Mouse (Mus musculus): ENCODE data around the gene Mvb12a.
"Not testable (repeated sequence)": the region's sequence is repeated elsewhere in the genome, so short reads cannot be mapped to it uniquely, and the experiment has no call there.

Gene Mvb12a

GRCm38 (mm10) chr8:71527162-71527870 is 15.4 kb upstream of the Mvb12a start:
- no peak for DNase-seq (ENCODE audit: low spot score)

DNA sequence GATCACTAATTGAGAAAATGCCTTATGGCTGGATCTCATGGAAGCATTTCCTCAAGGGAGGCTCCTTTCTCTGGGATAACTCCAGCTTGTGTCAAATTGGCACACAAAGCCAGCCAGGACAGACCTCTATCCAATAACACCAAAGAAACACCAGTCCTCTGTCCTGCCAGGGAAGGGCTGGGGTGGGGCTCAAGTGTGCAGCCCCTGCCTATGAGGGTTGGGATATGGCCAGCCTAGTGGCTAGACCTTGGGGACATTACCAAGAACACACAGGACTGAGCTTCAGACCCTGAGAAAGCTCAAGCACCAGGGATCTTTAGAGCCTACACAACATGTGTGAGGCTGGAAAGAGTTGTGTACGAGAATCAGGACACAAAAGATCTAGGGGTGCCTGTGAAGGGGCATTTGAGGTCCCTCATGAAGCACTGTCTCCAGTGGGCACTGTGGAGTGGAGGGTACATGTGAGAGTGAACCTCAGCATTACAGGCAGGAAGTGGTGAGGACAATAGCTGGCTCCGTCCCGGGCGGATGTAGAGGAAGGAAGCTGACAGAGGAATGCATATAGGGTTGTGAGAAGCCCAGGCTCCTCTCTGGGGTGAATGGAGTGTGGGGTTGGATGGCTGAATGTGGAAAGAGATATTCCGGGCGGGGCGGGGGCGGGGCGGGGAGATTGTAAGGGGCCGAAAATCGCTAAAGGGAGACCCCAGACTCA is 14.2 kb upstream of the Mvb12a start:
- DNase-seq (ENCODE audit: low spot score), result no peak

DNA sequence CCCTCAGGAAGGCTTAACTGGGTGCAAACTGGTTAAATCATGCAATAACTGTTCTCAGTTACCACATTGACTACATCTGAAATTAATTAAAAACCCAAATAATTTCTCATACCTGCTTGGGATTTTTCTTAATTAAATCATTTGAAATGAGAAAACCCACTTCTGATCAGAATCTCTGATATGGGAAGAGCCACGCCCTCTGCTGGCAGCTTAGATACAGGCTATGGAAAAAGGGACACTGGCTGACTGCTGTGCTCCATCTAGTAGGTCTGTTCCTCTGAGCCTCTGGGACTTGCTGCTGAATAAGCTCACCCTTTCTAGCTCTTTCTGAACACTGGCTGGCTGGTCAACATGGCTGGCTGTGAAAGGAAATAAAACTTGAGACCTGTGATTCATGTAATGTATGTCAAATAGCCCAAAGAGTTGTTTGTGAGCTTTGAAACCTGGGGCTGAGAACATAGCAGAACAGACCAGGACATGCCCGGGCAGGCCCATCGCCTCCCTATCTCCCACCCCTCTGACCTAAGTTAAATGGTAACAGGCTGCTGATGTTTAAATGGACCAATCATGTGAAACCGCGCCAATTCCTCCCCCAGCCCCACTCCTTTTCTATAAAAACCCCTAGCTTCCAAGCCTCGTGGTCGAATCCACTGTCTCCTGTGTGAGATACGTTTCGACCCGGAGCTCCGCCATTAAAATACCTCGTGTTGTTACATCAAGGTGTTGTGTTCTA is 11.8 kb upstream of the Mvb12a start:
- DNase-seq (ENCODE audit: low spot score), result not testable (repeated sequence)

- DNase-seq (ENCODE audit: low spot score), result no peak
Measured at GRCm38 (mm10) chr8:71534263-71534810, 8.4 kb upstream of the Mvb12a start.

DNA sequence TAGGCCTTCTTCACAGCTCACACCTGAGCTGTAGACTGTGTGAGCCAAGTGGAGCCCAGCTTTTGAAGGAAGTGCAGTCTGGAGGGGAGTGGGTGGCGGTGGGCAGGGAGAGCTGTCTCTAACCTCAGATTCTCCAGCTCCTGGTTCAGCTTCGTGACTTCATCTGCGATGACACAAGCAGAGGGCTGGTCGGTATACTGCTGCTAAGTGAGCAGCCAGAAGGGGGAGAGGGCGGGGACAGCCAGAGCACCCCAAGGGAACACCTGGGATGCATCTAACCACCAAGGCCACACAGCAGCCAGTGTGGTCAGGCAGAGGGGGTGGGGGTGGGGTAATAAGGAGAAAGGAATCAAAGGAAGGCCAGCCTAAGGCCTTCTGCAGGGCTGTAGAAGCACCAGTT is 7.1 kb upstream of the Mvb12a start:
- DNase-seq (ENCODE audit: low spot score), result peak; percentile 54

GRCm38 (mm10) chr8:71537028-71537867 is 5.5 kb upstream of the Mvb12a start, which contains the start of gene Bst2:
TSS of gene Bst2 (minus strand) at chr8:71537456.
- peak; percentile 94 for DNase-seq (ENCODE audit: low spot score)

DNA sequence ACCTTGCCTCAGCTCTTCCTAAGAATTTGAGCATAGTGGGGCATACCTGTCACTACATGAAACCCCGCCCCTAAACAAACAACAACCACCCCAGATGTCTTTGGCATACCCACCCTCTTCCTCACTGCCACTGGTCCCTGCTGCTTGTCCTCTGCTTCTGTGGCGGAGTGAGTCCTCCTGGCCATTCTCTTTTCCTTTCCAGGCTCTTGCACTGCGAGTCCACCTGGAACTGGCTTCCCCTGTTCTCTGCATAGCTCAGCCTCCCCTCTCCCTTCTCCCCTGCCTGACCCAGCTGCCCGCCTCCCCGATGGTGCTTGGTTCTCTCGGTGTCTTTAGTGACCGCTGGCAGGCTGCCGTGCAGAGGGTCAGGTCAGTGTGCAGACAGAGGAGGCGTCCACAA is 1.0 kb downstream of the Mvb12a start:
- DNase-seq (ENCODE audit: low spot score), result no peak

GRCm38 (mm10) chr8:71545053-71545452 is 2.3 kb downstream of the Mvb12a start:
- DNase-seq (ENCODE audit: low spot score), result no peak

GRCm38 (mm10) chr8:71547590-71547989 is 4.9 kb downstream of the Mvb12a start:
- no peak for DNase-seq (ENCODE audit: low spot score)

- DNase-seq (ENCODE audit: low spot score), result no peak
Measured at GRCm38 (mm10) chr8:71550754-71551153, 8.0 kb downstream of the Mvb12a start.

- no peak for DNase-seq (ENCODE audit: low spot score)
Measured at GRCm38 (mm10) chr8:71552770-71553169, 10.0 kb downstream of the Mvb12a start.

DNA sequence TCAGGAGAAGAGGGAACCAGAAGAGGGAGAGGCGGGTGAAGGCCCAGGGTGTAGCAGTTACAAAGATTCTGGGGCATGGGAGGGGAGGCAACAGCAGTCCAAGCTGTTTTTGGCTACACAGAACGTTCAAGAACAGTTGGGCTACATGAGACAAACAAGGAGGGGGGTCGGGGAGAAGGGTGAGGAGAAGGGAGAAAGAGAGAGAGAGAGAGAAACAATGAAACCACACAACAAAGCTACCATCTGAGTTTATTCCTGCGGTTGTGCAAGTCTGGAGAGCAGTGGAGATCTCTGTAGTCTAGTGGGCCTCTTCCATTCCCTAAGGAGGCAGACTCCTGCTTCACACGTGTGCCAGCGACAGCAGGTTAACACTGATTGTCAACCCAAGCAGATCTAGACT is 11.3 kb downstream of the Mvb12a start:
- DNase-seq (ENCODE audit: low spot score), result no peak

DNA sequence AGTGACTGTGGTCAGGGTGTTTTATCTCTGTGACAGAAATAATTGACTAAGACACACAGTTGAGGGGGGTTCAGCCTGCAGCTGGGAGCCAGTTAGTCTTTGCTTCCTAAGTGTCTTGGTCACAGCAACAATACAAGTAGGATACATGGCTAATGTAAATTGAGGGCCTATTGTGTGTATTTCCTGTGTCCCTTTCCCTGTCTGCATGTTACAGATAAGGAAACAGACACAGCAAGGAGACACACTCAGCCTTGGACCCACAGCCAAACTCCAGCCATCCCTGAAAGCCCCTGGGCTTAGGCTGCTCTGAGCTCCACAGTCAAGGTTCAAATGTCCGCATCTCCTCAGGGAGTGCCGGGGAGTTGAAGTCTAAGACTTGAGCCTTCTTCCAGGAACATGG is 11.9 kb downstream of the Mvb12a start:
- DNase-seq (ENCODE audit: low spot score), result no peak

DNA sequence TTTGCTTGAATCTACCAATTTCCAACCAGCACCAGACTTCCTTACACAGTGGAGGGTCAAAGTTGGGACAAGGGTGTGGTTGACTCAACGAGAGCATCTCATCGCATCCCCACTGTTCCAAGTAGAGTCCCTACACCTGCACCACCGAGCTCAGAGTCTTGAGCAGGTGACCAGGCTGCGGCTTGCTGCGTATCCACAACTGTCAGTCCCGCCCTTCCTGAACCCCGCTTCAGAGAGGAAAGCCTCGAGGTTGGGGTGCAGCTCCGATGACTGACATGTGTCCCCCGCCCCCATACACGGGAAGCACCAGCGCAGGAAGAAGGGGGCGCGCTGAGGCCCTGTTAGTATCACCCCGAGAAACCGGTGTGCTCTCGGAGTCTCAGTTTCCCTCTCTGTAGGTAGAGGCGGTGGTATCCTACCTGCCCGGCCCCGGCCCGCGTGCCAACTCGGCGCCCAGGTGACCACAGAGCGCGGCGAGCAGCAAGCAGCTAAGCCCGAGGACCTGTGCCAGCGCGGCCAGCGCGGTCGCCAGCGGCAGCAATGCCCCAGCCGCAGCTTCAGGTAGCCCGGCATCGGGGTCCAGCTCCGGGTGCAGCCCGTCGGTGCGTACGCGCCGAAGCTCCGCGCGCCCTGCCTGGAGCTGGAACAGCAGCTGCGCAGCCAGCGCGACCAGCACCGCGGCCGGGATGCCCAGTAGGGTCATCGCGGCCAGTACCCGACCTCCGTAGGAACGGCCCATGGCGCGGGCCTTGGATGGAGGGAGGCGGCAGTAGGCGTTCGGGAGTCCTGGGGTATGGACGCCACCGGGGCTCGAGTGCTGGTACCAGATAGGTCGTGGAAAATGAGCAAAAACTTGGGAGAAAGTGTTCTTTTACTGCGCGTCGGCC is 15.6 kb downstream of the Mvb12a start, which contains the start of gene Tmem221:
Gene Tmem221 (minus strand): TSS at position 801 of the 887 bp plus-strand sequence.
- no peak for DNase-seq (ENCODE audit: low spot score)

GRCm38 (mm10) chr8:71558958-71559690 is 16.4 kb downstream of the Mvb12a start:
- DNase-seq (ENCODE audit: low spot score), result no peak

GRCm38 (mm10) chr8:71560071-71560470 is 17.3 kb downstream of the Mvb12a start:
- DNase-seq (ENCODE audit: low spot score), result no peak

DNA sequence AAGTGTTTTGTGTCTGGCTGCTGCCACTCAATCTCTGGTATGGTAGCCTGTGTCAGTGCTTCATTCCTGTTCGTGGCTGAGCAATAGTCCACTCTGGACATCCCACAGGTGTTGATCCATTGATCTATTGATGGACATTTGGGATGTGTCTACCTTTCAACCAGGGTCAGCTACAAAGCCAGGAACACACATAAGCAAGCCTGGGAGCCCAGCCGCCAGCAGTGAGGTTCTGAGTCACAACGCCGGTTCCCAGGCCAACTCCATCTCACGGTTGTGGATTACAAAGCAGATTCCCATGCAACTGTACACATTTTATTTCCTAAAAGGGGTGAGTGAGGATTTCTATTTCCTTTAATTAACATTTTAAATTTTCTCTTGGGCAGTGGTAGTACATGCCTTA is 18.0 kb downstream of the Mvb12a start:
- no peak for DNase-seq (ENCODE audit: low spot score)

GRCm38 (mm10) chr8:71561401-71561800 is 18.7 kb downstream of the Mvb12a start:
- peak; percentile 88 for DNase-seq (ENCODE audit: low spot score)

- peak; percentile 83 for DNase-seq (ENCODE audit: low spot score)
Measured at GRCm38 (mm10) chr8:71562751-71563150, 20.0 kb downstream of the Mvb12a start.

DNA sequence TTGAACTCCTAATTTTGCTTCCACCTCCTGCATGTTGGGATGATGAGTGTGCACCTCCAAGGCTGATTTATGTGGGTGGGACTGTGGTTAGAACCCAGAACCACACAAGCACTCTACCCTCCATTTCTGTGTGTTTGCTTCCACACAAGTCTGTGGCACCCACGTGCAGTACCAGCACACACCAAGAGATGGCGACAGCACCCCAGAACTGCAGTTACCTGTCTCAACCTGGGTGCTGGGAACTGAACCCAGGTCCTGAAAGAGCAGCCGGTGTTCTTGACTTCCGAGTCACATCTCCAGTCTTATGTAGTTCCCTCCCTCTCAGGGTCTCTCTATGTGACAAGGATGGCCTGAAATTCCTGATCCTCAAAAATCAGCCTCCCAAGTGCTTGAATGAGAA is 21.3 kb downstream of the Mvb12a start:
- no peak for DNase-seq (ENCODE audit: low spot score)
